Mouse (Mus musculus) liver, embryonic 11.5 days (tissue): ENCODE results near the gene Mnat1. TPM values are rescaled to one million over a fixed set of nuclear protein-coding genes. Genes with fewer than 3 reads are reported as not detected.

ENCODE experiments used
- ATAC-seq: fragments of 200-750 bp; cut with Nextera tagmentation; replicated peaks from 2 replicates; pipeline ENCODE4 v1.8.0; 2017; ENCODE audit warnings: moderate number of reproducible peaks, mild to moderate bottlenecking, moderate TSS enrichment, moderate library complexity; ENCODE audit not compliant: low FRiP score
- DNase-seq: peaks from one replicate; pipeline ENCODE4 v3.0.0-alpha.2; 2017; ENCODE audit warnings: low spot score
- H3K27ac ChIP-seq: fragments of 300-500 bp; sonication (generic); 2 replicates; pipeline ENCODE4 v1.5.1; 2014; ENCODE audit warnings: mild to moderate bottlenecking, low read depth, low read length, control low read depth
- H3K27me3 ChIP-seq: fragments of 300-500 bp; sonication (generic); replicated peaks from 2 replicates; pipeline ENCODE4 v1.6.1; 2014; ENCODE audit warnings: low read length, mixed read lengths; ENCODE audit not compliant: control insufficient read depth, insufficient read depth
- H3K36me3 ChIP-seq: fragments of 300-500 bp; sonication (generic); 2 replicates; pipeline ENCODE4 v1.6.1; 2014; ENCODE audit warnings: mild to moderate bottlenecking, low read length, moderate library complexity, mixed read lengths; ENCODE audit not compliant: control insufficient read depth, insufficient read depth
- H3K4me1 ChIP-seq: fragments of 300-500 bp; sonication (generic); replicated peaks from 2 replicates; pipeline ENCODE4 v1.6.1; 2014; ENCODE audit warnings: low read length, mixed read lengths; ENCODE audit not compliant: control insufficient read depth, insufficient read depth
- H3K4me2 ChIP-seq: fragments of 300-500 bp; sonication (generic); 2 replicates; pipeline ENCODE4 v1.6.1; 2014; ENCODE audit warnings: mild to moderate bottlenecking, control low read depth, moderate library complexity
- H3K4me3 ChIP-seq: fragments of 300-500 bp; sonication (generic); 2 replicates; pipeline ENCODE4 v1.5.1; 2014; ENCODE audit warnings: low read depth, low read length, control low read depth
- H3K9ac ChIP-seq: fragments of 300-500 bp; sonication (generic); 2 replicates; pipeline ENCODE4 v1.6.1; 2014; ENCODE audit warnings: low read depth, low read length, control low read depth
- H3K9me3 ChIP-seq: fragments of 300-500 bp; sonication (generic); 2 replicates; pipeline ENCODE4 v1.6.1; 2016; ENCODE audit warnings: low read length, inconsistent platforms, mixed read lengths; ENCODE audit not compliant: control insufficient read depth
- WGBS: fragments of 180-500 bp; shearing (Covaris S2); extraction: QIAGEN DNeasy Blood & Tissue Kit; methylation state at CpG from one replicate; pipeline ENCODE4 v1.1.7; 2014; 5-methylcytosine and 5-hydroxymethylcytosine counted together
- polyA plus RNA-seq: library from polyadenylated mRNA; unstranded; fragments of >200 nt; fragmentation: Nextera tagmentation; extraction: Ambion mirVana; gene quantifications from 2 replicates; pipeline ENCODE4 v1.2.1, GENCODE M21; 2014

The Mnat1 gene
- polyA plus RNA-seq, 1 experiment from 2014 or later = 30.5 TPM

DNA sequence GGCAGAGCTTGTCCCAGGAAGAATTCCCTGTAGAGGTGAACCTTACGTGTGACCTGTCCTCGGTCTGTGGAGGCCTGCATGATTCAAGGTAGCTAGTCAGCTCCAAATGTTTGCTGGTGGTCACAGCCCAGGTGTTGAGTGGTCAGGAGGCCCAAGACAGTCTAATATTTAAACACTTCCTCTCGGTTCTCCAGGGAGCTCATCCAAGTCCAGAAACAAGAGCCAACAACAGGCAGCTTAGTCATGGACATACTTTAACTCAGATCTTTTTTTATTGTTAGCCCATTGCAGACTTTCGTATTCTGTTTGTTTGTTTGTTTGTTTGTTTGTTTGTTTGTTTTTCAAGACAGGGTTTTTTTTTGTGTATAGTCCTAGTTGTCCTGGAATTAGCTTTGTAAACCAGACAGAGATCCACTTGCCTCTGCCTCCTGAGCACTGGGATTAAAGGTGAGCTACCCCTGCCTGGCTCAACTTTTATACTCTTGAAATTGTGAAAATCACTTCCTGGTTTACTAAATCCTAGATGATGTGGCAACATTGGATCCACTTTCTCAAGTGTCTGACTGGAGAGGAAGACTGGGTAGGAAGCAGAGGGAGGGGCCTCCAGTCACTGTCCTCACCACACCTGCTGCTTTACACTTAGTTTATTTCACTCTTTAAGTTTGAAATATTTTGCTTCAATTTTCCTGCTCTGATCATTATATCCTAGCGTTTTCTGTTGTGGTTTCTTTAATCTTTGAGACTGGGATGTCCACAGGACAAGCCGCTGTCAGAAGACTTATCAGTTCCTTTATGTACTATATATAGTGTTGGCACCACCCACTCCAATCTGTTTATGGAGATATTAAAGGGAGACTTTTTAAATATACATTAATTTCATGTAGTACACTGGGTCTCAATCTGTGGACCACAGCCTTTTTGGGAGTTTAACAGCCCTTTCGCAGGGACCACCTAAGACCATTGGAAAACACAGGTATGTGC, 194.5 kb downstream of the Mnat1 start:
- Histone ChIP-seq H3K27ac (no peak overlapping the region), H3K9me3 (no peaks in the 10 kb centered on the region), H3K9ac (no peak overlapping the region), H3K4me2 (no peak overlapping the region), H3K36me3 (0 out of 2 replicates have a peak, but pooled peaks cover 3% of the 10 kb centered on the region), H3K4me3 (no peak overlapping the region), H3K4me1 (no peaks in the 10 kb centered on the region), H3K27me3 (no peaks in the 10 kb centered on the region)
- 80% methylated on average over 7 of the region's 7 CpGs for WGBS
- no peak for ATAC-seq
- DNase-seq = no peak

Other genes starting within 250 kb of the Mnat1 start
- gene Six6, start 183.8 kb upstream of the Mnat1 start, polyA plus RNA-seq = not detected in 2 replicates
- 3.1 and 3.5 TPM in 2 replicates for gene 4930447C04Rik, start 182.9 kb upstream of the Mnat1 start, polyA plus RNA-seq
- gene Six1, start 69.8 kb upstream of the Mnat1 start, polyA plus RNA-seq = 2.0 and 2.2 TPM in 2 replicates
- 1.4 and 1.6 TPM in 2 replicates for gene Six4, start 10.3 kb upstream of the Mnat1 start, polyA plus RNA-seq
- gene Trmt5, start 163.0 kb downstream of the Mnat1 start, polyA plus RNA-seq = 21.6 and 23.8 TPM in 2 replicates
- 5.5 and 6.4 TPM in 2 replicates for gene Slc38a6, start 163.1 kb downstream of the Mnat1 start, polyA plus RNA-seq